Mouse (Mus musculus) forebrain, embryonic 14.5 days (tissue): ENCODE results near the gene Rln1. TPM values are rescaled to one million over a fixed set of nuclear protein-coding genes. Genes with fewer than 3 reads are reported as not detected.

ENCODE experiments used
- ATAC-seq: fragments of 200-750 bp; cut with Nextera tagmentation; 2 replicates; pipeline ENCODE4 v1.8.0; 2017; ENCODE audit warnings: mild to moderate bottlenecking, moderate library complexity
- DNase-seq: peaks from one replicate; pipeline ENCODE4 v3.0.0-alpha.2; 2015; ENCODE audit warnings: low spot score
- H3K27ac ChIP-seq: fragments of 300-500 bp; sonication (generic); 2 replicates; pipeline ENCODE4 v1.5.1; 2014; ENCODE audit warnings: low read depth, mild to moderate bottlenecking, control low read depth, low read length, moderate library complexity
- H3K27me3 ChIP-seq: fragments of 300-500 bp; sonication (generic); replicated peaks from 2 replicates; pipeline ENCODE4 v1.6.1; 2014; ENCODE audit warnings: low read length, control low read depth, mixed read lengths; ENCODE audit not compliant: control insufficient read depth, insufficient read depth
- H3K36me3 ChIP-seq: fragments of 300-500 bp; sonication (generic); 2 replicates; pipeline ENCODE4 v1.6.1; 2014; ENCODE audit warnings: low read length, control low read depth; ENCODE audit not compliant: control insufficient read depth, insufficient read depth
- H3K4me1 ChIP-seq: fragments of 300-500 bp; sonication (generic); 2 replicates; pipeline ENCODE4 v1.6.1; 2014; ENCODE audit warnings: antibody characterized with exemption, low read length, control low read depth; ENCODE audit not compliant: control insufficient read depth, insufficient read depth
- H3K4me2 ChIP-seq: fragments of 300-500 bp; sonication (generic); 2 replicates; pipeline ENCODE4 v1.6.1; 2014; ENCODE audit warnings: mild to moderate bottlenecking, control low read depth, low read length
- H3K4me3 ChIP-seq: fragments of 300-500 bp; sonication (generic); 2 replicates; pipeline ENCODE4 v1.5.1; 2014; ENCODE audit warnings: low read depth, low read length, control low read depth
- H3K9ac ChIP-seq: fragments of 300-500 bp; sonication (generic); 2 replicates; pipeline ENCODE4 v1.6.1; 2014; ENCODE audit warnings: mild to moderate bottlenecking, low read length, control low read depth, moderate library complexity
- H3K9me3 ChIP-seq: fragments of 300-500 bp; sonication (generic); replicated peaks from 2 replicates; pipeline ENCODE4 v1.6.1; 2016; ENCODE audit warnings: low read length, control low read depth, mixed read lengths; ENCODE audit not compliant: control insufficient read depth
- WGBS: fragments of 180-500 bp; shearing (Covaris S2); extraction: QIAGEN DNeasy Blood & Tissue Kit; methylation state at CpG from one replicate; pipeline ENCODE4 v1.1.7; 2014; 5-methylcytosine and 5-hydroxymethylcytosine counted together
- polyA plus RNA-seq: library from polyadenylated mRNA; unstranded; fragments of >200 nt; fragmentation: Nextera tagmentation; extraction: Ambion mirVana; gene quantifications from 2 replicates; pipeline ENCODE4 v1.2.1, GENCODE M21; 2014

The Rln1 gene
- polyA plus RNA-seq, 1 experiment from 2014 or later: 3.9 TPM

DNA sequence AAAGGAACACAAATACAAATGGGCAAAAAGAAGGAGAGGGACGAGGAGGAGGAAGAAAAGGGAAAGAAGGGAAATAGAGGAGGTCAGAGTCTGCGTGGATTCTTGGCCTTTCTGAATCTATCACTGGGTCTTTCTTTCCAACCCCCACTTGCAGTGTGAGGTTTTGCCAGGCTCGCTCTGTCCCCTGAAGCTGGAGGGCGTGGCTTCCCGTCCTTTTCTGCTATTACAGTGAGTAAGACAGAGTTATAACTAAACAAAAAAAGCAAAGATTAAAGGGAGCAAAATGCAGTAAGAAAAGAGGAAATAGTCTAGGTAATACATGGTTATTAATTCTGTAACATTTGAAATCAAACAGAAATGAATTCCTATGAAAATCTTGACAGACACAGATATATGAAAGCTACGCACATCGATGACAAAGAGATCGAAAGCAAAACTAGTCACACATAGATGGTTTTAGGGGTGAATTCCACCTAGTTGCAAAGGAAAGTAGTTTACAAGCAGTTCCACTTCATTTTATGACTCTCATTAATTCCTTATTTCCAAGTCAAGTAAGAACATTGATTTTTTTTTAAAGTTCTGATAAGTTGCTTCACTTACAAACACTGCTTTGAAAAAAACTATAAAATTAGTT is 10.9 kb downstream of the Rln1 start:
- H3K4me2 ChIP-seq: no peak overlapping the region
- no peak overlapping the region for H3K4me3 ChIP-seq
- no peaks in the 10 kb centered on the region for H3K27me3 ChIP-seq
- H3K4me1 ChIP-seq: no peaks in the 10 kb centered on the region
- ATAC-seq: no peak
- H3K9me3 ChIP-seq: no peaks in the 10 kb centered on the region
- 76% methylated on average over 8 of the region's 8 CpGs for WGBS
- no peak overlapping the region for H3K9ac ChIP-seq
- DNase-seq: no peak
- no peak overlapping the region for H3K27ac ChIP-seq
- no peaks in the 10 kb centered on the region for H3K36me3 ChIP-seq

DNA sequence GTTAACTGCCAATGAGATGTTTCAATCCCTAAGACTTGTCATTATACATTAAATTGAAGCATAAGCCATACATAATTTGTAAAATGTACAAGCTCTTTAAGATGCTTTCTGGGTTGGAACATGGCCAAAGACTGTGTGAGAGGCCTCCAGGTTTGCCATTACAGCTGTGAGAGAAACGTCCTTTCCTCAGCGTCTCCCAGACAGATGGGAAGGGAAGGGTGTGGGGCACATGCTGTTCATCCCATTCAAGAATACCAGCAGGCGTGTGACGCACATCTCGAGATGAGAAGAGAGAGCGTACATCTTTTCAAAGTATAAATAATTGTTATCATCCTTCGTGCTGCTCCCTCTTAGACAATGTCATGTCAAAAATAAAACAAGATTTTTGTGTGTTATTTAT is 21.8 kb downstream of the Rln1 start:
- H3K4me3 ChIP-seq: no peak overlapping the region
- H3K27me3 ChIP-seq: no peaks in the 10 kb centered on the region
- no peaks in the 10 kb centered on the region for H3K4me1 ChIP-seq
- 44% methylated on average over 7 of the region's 7 CpGs for WGBS
- peaks cover 7% of the 10 kb centered on the region; the same call in 1 of the 2 replicates for H3K9me3 ChIP-seq
- DNase-seq (peak; percentile 68), ATAC-seq (0 out of 2 replicates have a peak, but pooled peaks have one; percentile 57)
- peaks cover 30% of the 10 kb centered on the region for H3K36me3 ChIP-seq
- no peak overlapping the region for H3K4me2 ChIP-seq
- H3K27ac ChIP-seq: no peak overlapping the region
- no peak overlapping the region for H3K9ac ChIP-seq

DNA sequence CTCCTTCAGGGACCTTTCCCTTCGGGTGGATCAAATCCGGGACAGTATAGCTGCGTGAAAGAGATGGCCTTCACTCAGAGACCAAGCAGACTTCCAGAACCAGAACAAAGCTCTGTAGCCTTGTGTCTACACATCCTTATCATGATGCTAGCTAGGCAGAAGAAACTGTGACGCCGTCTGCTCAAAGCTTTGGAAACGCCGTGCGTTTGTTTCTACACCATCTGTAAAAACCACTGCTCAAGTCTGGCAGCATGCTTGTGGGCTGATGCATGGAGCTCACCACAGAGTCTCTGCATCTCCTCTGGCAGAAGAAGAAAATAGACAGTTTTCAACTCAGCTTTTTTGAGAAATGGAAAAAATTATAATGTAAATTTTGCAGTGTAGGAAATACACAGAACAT is 22.7 kb downstream of the Rln1 start:
- Histone ChIP-seq H3K4me1 (no peaks in the 10 kb centered on the region), H3K9me3 (peaks cover 7% of the 10 kb centered on the region; the same call in 1 of the 2 replicates), H3K36me3 (peaks cover 30% of the 10 kb centered on the region), H3K27ac (no peak overlapping the region), H3K27me3 (no peaks in the 10 kb centered on the region), H3K4me3 (no peak overlapping the region), H3K4me2 (no peak overlapping the region), H3K9ac (no peak overlapping the region)
- DNase-seq: no peak
- 86% methylated on average over 8 of the region's 8 CpGs for WGBS
- no peak for ATAC-seq

DNA sequence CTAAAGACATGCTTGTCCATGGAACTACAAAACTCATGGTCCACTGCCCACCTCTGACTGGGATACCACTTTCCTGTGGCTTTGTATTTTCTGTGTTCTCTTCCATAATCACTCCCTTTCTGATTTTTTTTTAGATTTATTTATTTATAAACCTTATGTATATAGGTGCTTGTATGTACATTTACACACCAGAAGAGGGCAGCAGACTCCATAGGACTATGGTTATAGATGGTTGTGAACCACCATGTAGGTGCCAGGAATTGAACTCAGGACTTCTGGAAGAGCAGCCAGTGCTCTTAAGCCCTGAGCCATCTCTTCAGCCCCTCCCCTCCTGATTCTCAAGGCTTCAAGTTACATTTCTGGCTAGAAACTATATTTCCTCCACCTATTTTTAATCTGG is 25.6 kb downstream of the Rln1 start:
- no peak for ATAC-seq

DNA sequence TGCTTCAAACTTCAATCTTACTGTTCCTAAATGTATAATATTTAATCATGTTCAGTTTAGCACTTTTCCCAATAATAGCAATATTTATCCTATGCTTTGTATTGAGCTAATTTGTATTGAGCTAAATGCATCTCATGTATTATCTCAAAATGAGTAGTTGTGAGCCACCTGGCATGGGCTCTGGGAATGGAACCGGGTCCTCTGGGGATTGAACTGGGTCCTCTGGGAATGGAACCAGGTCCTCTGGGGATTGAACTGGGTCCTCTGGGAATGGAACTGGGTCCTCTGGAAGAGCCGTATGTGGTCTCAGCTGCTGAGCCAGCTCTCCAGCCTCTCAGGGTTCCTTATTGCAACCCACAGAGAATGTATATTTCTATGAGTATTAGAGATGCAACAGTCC is 32.4 kb downstream of the Rln1 start:
- Histone ChIP-seq H3K9me3 (no peaks in the 10 kb centered on the region), H3K9ac (no peak overlapping the region), H3K27me3 (no peaks in the 10 kb centered on the region), H3K36me3 (peaks cover 47% of the 10 kb centered on the region), H3K4me2 (no peak overlapping the region), H3K4me1 (no peaks in the 10 kb centered on the region), H3K27ac (no peak overlapping the region), H3K4me3 (no peak overlapping the region)
- WGBS: 88% methylated on average over 2 of the region's 2 CpGs
- ATAC-seq (no peak), DNase-seq (no peak)

More for the DNA sequence above, 25.6 kb downstream of the Rln1 start:
- no peak overlapping the region for H3K4me3 ChIP-seq
- H3K4me1 ChIP-seq: no peaks in the 10 kb centered on the region
- H3K27me3 ChIP-seq: no peaks in the 10 kb centered on the region
- no peaks in the 10 kb centered on the region for H3K9me3 ChIP-seq
- no peak overlapping the region for H3K4me2 ChIP-seq
- no peak for DNase-seq
- H3K9ac ChIP-seq: no peak overlapping the region
- peaks cover 35% of the 10 kb centered on the region for H3K36me3 ChIP-seq
- no peak overlapping the region for H3K27ac ChIP-seq

DNA sequence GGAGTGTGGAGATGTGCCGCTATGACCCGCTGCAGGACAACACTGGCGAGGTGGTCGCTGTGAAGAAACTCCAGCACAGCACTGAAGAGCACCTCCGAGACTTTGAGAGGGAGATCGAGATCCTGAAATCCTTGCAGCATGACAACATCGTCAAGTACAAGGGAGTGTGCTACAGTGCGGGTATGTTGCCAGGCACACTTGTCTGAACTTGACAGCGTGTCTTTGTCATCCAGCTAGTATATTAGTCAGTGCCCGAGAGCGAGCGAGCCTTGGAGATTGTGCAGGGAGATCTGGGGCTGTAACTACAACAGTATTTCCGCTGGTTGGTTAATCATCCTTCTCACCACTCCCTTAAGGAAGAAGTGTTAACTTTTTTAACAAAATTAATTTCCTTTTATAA is 33.6 kb downstream of the Rln1 start:
- H3K9me3 ChIP-seq: no peaks in the 10 kb centered on the region
- no peaks in the 10 kb centered on the region for H3K27me3 ChIP-seq
- H3K4me2 ChIP-seq: no peak overlapping the region
- peaks cover 53% of the 10 kb centered on the region for H3K36me3 ChIP-seq
- no peak for DNase-seq
- H3K4me3 ChIP-seq: no peak overlapping the region
- 87% methylated on average over 13 of the region's 13 CpGs for WGBS
- ATAC-seq: no peak
- H3K4me1 ChIP-seq: no peaks in the 10 kb centered on the region
- H3K27ac ChIP-seq: no peak overlapping the region
- no peak overlapping the region for H3K9ac ChIP-seq

DNA sequence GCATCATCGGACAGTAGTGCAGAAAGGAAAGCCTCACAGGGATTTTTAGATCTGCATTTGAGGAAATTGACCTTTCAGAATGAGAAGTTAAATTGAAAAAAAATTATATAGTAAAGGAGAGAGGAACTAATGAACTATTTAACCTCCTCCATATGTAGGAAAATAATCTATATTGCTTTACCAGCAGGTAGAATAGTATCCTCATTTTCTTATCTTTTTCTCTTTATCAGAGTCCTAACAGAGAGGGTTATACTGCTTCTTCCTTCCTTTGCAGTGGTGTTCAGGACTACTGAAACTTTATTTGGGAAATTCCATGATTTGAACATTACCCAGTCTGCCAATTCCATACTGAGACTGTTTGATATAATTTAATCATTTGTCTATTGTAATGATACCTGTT is 37.1 kb downstream of the Rln1 start:
- 97% methylated on average over 1 of the region's 1 CpGs for WGBS
- DNase-seq (no peak), ATAC-seq (no peak)
- H3K27ac ChIP-seq: no peak overlapping the region
- no peak overlapping the region for H3K4me3 ChIP-seq
- peaks cover 53% of the 10 kb centered on the region for H3K36me3 ChIP-seq
- no peaks in the 10 kb centered on the region for H3K9me3 ChIP-seq
- H3K27me3 ChIP-seq: no peaks in the 10 kb centered on the region
- H3K9ac ChIP-seq: no peak overlapping the region
- H3K4me2 ChIP-seq: no peak overlapping the region
- H3K4me1 ChIP-seq: no peaks in the 10 kb centered on the region

DNA sequence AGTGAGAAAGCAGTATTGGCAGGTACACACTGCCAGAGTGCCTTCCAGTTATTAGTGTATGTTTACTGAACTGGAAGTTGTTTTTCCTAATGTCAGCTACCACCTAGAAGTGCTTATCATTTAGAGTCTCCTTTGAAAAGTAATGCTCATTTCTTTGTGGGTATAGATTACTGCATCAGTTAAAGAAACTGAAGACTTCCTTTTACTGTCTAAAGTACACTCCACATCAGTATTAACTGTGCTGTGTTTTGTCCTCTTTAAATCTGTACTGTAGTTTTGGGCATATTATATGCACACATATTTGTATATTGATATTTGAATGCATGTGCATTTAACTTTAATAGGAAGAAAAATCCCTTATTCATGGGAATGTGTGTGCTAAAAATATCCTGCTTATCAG is 38.3 kb downstream of the Rln1 start:
- DNase-seq (no peak), ATAC-seq (no peak)
- Histone ChIP-seq H3K27ac (no peak overlapping the region), H3K36me3 (peaks cover 58% of the 10 kb centered on the region), H3K27me3 (no peaks in the 10 kb centered on the region), H3K4me1 (no peaks in the 10 kb centered on the region), H3K9me3 (no peaks in the 10 kb centered on the region), H3K9ac (no peak overlapping the region), H3K4me3 (no peak overlapping the region), H3K4me2 (no peak overlapping the region)

DNA sequence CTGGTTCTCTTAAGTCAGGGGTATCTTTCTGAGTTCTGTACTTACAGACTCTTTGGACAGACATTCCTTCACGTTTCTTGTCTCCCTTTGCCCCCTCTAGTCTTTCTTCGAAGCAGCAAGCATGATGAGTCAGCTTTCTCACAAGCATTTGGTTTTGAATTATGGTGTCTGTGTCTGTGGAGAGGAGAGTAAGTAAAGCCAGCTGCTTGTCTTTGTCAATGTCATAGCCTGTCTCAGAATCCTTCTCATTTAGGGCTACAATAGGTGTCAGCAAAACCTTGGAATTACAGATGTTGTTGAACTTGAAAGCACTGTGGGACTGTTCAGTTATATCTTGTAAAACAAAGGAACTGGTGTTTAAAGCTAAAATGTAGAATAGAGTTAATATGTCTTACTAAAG is 39.7 kb downstream of the Rln1 start:
- Histone ChIP-seq H3K4me1 (no peaks in the 10 kb centered on the region), H3K9ac (no peak overlapping the region), H3K9me3 (no peaks in the 10 kb centered on the region), H3K4me2 (no peak overlapping the region), H3K36me3 (peaks cover 53% of the 10 kb centered on the region), H3K27me3 (no peaks in the 10 kb centered on the region), H3K4me3 (no peak overlapping the region), H3K27ac (no peak overlapping the region)
- no peak for ATAC-seq
- no peak for DNase-seq
- WGBS: 76% methylated on average over 2 of the region's 2 CpGs
